In genomic region chr1:74386363-74386713, GRCm38 (mm10) we compare ENCODE assay signal across 9 mouse cellular contexts. TPM values are rescaled to one million over a fixed set of nuclear protein-coding genes. Genes with fewer than 3 reads are reported as not detected.
DNase-seq lines count a peak whose midpoint lies in the region; ATAC-seq and TF ChIP-seq lines count a peak whose summit lies in the region.
"Had no signal": no experiment of that assay in that cellular context is flagged by ENCODE, and none has a peak within 500 bp of the region (broad histone marks: within the 10 kb centered on the region; RNA-seq: fewer than 3 reads in every experiment).

No protein-coding gene starts in this region.

- H3K36me3 ChIP-seq in embryonic facial prominence, embryonic 12.5 days: no peaks in the 10 kb centered on the region
- no peaks in the 10 kb centered on the region for H3K36me3 ChIP-seq in intestine, embryonic 15.5 days
- H3K36me3 ChIP-seq in neural tube, embryonic 12.5 days: no peaks in the 10 kb centered on the region

- TF ChIP-seq CTCF in left cerebral cortex, adult 2 months (IDR thresholded peaks at IDR 0.05): no peak

- no peaks in the 10 kb centered on the region for H3K27me3 ChIP-seq in embryonic facial prominence, embryonic 12.5 days
- no peaks in the 10 kb centered on the region for H3K27me3 ChIP-seq in intestine, embryonic 15.5 days (replicated peaks)
- H3K27me3 ChIP-seq in neural tube, embryonic 12.5 days (replicated peaks): peaks cover 6% of the 10 kb centered on the region

- no peaks in the 10 kb centered on the region for H3K9me3 ChIP-seq in embryonic facial prominence, embryonic 12.5 days
- no peaks in the 10 kb centered on the region for H3K9me3 ChIP-seq in intestine, embryonic 15.5 days
- no peaks in the 10 kb centered on the region for H3K9me3 ChIP-seq in neural tube, embryonic 12.5 days

- WGBS in embryonic facial prominence, embryonic 12.5 days: 50% methylated on average over 7 of the region's 10 CpGs
- whole genome bisulfite sequencing in intestine, embryonic 15.5 days: 54% methylated on average over 7 of the region's 10 CpGs
- WGBS in neural tube, embryonic 12.5 days: 58% methylated on average over 7 of the region's 10 CpGs

- H3K4me1 ChIP-seq in embryonic facial prominence, embryonic 12.5 days: peaks cover 24% of the 10 kb centered on the region
- H3K4me1 ChIP-seq in intestine, embryonic 15.5 days (replicated peaks): peaks cover 34% of the 10 kb centered on the region
- H3K4me1 ChIP-seq in neural tube, embryonic 12.5 days: peaks cover 10% of the 10 kb centered on the region

- H3K9ac ChIP-seq in embryonic facial prominence, embryonic 12.5 days: peak overlapping the region; percentile 51
- H3K9ac ChIP-seq in intestine, embryonic 15.5 days: peak overlapping the region; percentile 69
- H3K9ac ChIP-seq in neural tube, embryonic 12.5 days: peak overlapping the region; percentile 58

- intact Hi-C loops in left cerebral cortex, adult 2 months (cut with DNase I): loop anchor here (2.0 to 5.0 kb wide), 2 partner anchors 74 to 179 kb away; no protein-coding TSS in a partner anchor
- intact Hi-C loops in left cerebral cortex, postnatal 25 days (cut with DNase I): loop anchor here (2.0 kb wide), 1 partner anchor 74 kb away; no protein-coding TSS in a partner anchor
- intact Hi-C loops in left cerebral cortex, postnatal 14 days (cut with DNase I): no loop called here

- peak overlapping the region; percentile 64 for H3K4me3 ChIP-seq in left cerebral cortex, adult 2 months
- peak overlapping the region; percentile 44 for H3K4me3 ChIP-seq in embryonic facial prominence, embryonic 12.5 days
- H3K4me3 ChIP-seq in intestine, embryonic 15.5 days (replicated peaks): peak overlapping the region; percentile 51
- H3K4me3 ChIP-seq in neural tube, embryonic 12.5 days: peak overlapping the region; percentile 61

- peak overlapping the region; percentile 51 for H3K4me2 ChIP-seq in embryonic facial prominence, embryonic 12.5 days (replicated peaks)
- H3K4me2 ChIP-seq in intestine, embryonic 15.5 days (replicated peaks): peak overlapping the region; percentile 81
- H3K4me2 ChIP-seq in neural tube, embryonic 12.5 days (replicated peaks): peak overlapping the region; percentile 72

- DNase-seq in left cerebral cortex, adult 2 months (ENCODE audit: extremely low spot score in 1 of 2, low spot score in 2 of 2): no peak
- DNase-seq in left cerebral cortex, postnatal 25 days (ENCODE audit: low spot score in 2 of 2): no peak
- DNase-seq in left cerebral cortex, postnatal 14 days (ENCODE audit: low spot score in 2 of 2): no peak
- no peak for DNase-seq in c-Kit-positive CD71-positive TER-119-positive erythroid progenitor cells, embryonic 14.5 days (ENCODE audit: low spot score)

- H3K27ac ChIP-seq in left cerebral cortex, adult 2 months: peak overlapping the region; percentile 99
- H3K27ac ChIP-seq in embryonic facial prominence, embryonic 12.5 days: peak overlapping the region; percentile 98
- peak overlapping the region; percentile 100 for H3K27ac ChIP-seq in intestine, embryonic 15.5 days
- H3K27ac ChIP-seq in neural tube, embryonic 12.5 days: peak overlapping the region; percentile 80; the same call in 1 of the 2 replicates

- ATAC-seq in embryonic facial prominence, embryonic 12.5 days (ENCODE audit: insufficient number of reproducible peaks, insufficient read depth, low FRiP score, low TSS enrichment): no peak
- ATAC-seq in intestine, embryonic 15.5 days: no peak
- no peak for ATAC-seq in neural tube, embryonic 12.5 days (ENCODE audit: low FRiP score, low read depth)
- no peak for ATAC-seq in megakaryocyte progenitor cell, adult 5-6 weeks (replicated peaks; ENCODE audit: poor library complexity)

RNA-seq across cellular contexts. Expression of gene Ctdsp1, which starts 5.0 kb away (rescaled TPM):
- 10 to 100 TPM; 21.6 to 25.6 TPM for total RNA-seq in left cerebral cortex, adult 2 months (2021)
- total RNA-seq in left cerebral cortex, postnatal 25 days (2021): 10 to 100 TPM; 22.5 to 27.1 TPM
- polyA plus RNA-seq in embryonic facial prominence, embryonic 12.5 days (2016; fragmentation: Nextera tagmentation; extraction: Ambion mirVana): 75.7 and 78.9 TPM in 2 replicates
- polyA plus RNA-seq in intestine, embryonic 15.5 days (2015; fragmentation: Nextera tagmentation; extraction: Ambion mirVana): 75.4 and 78.7 TPM in 2 replicates
- 29.9 and 31.3 TPM in 2 replicates for polyA plus RNA-seq in neural tube, embryonic 12.5 days (2016; fragmentation: Nextera tagmentation; extraction: Ambion mirVana)
- 79.1 and 89.1 TPM in 2 replicates for total RNA-seq in megakaryocyte progenitor cell, adult 5-6 weeks (2015)
- total RNA-seq in megakaryocyte progenitor cell, adult 5-6 weeks (2017): 33.0 and 33.2 TPM in 2 replicates
- 10 to 100 TPM; 17.7 to 25.5 TPM for total RNA-seq in left cerebral cortex, postnatal 14 days (2021)

RNA-seq across cellular contexts. Expression of gene Slc11a1, which starts 11.3 kb away (rescaled TPM):
- total RNA-seq in left cerebral cortex, adult 2 months (2021): 1 to 10 TPM; 5.0 to 5.4 TPM
- total RNA-seq in left cerebral cortex, postnatal 25 days (2021): 1 to 10 TPM; 3.3 to 4.1 TPM
- polyA plus RNA-seq in embryonic facial prominence, embryonic 12.5 days (2016; fragmentation: Nextera tagmentation; extraction: Ambion mirVana): 4.1 and 5.0 TPM in 2 replicates
- 6.4 and 6.7 TPM in 2 replicates for polyA plus RNA-seq in intestine, embryonic 15.5 days (2015; fragmentation: Nextera tagmentation; extraction: Ambion mirVana)
- polyA plus RNA-seq in neural tube, embryonic 12.5 days (2016; fragmentation: Nextera tagmentation; extraction: Ambion mirVana): 2.1 and 4.1 TPM in 2 replicates
- total RNA-seq in megakaryocyte progenitor cell, adult 5-6 weeks (2015): 2.1 and 3.8 TPM in 2 replicates
- 0.95 and 1.7 TPM in 2 replicates for total RNA-seq in megakaryocyte progenitor cell, adult 5-6 weeks (2017)
- total RNA-seq in left cerebral cortex, postnatal 14 days (2021): 1 to 10 TPM; 3.4 to 4.3 TPM

RNA-seq across cellular contexts. Expression of gene Vil1, which starts 22.8 kb away (rescaled TPM):
- 1 to 10 TPM in 1 of 2 experiments, under 1 TPM in 1; 0.30 to 1.0 TPM for total RNA-seq in left cerebral cortex, adult 2 months (2021)
- total RNA-seq in left cerebral cortex, postnatal 25 days (2021): under 1 TPM; 0.39 to 0.96 TPM
- 0.23 and 0.24 TPM in 2 replicates for polyA plus RNA-seq in embryonic facial prominence, embryonic 12.5 days (2016; fragmentation: Nextera tagmentation; extraction: Ambion mirVana)
- polyA plus RNA-seq in intestine, embryonic 15.5 days (2015; fragmentation: Nextera tagmentation; extraction: Ambion mirVana): 135 and 146 TPM in 2 replicates
- 0.15 and 0.17 TPM in 2 replicates for polyA plus RNA-seq in neural tube, embryonic 12.5 days (2016; fragmentation: Nextera tagmentation; extraction: Ambion mirVana)
- not detected in 2 replicates for total RNA-seq in megakaryocyte progenitor cell, adult 5-6 weeks (2015)
- total RNA-seq in megakaryocyte progenitor cell, adult 5-6 weeks (2017): not detected in 2 replicates
- total RNA-seq in left cerebral cortex, postnatal 14 days (2021): 1 to 10 TPM in 1 of 2 experiments, under 1 TPM in 1; 0.64 to 1.1 TPM
- total RNA-seq: granulocyte monocyte progenitor cell, adult 5-6 weeks had no signal

RNA-seq across cellular contexts. Expression of gene Catip, which starts 24.4 kb away (rescaled TPM):
- 1 to 10 TPM in 1 of 2 experiments, under 1 TPM in 1; 0.54 to 1.9 TPM for total RNA-seq in left cerebral cortex, adult 2 months (2021)
- total RNA-seq in left cerebral cortex, postnatal 25 days (2021): under 1 TPM; 0.55 to 0.80 TPM
- 0.93 and 0.98 TPM in 2 replicates for polyA plus RNA-seq in embryonic facial prominence, embryonic 12.5 days (2016; fragmentation: Nextera tagmentation; extraction: Ambion mirVana)
- polyA plus RNA-seq in intestine, embryonic 15.5 days (2015; fragmentation: Nextera tagmentation; extraction: Ambion mirVana): 0.39 and 0.53 TPM in 2 replicates
- polyA plus RNA-seq in neural tube, embryonic 12.5 days (2016; fragmentation: Nextera tagmentation; extraction: Ambion mirVana): 0.25 and 0.75 TPM in 2 replicates
- total RNA-seq in megakaryocyte progenitor cell, adult 5-6 weeks (2015): 0.37 TPM in 1 of 2 replicates, not detected in the other
- total RNA-seq in megakaryocyte progenitor cell, adult 5-6 weeks (2017): not detected in 2 replicates
- total RNA-seq in left cerebral cortex, postnatal 14 days (2021): 1 to 10 TPM in 1 of 2 experiments, under 1 TPM in 1; 0.75 to 1.9 TPM
- total RNA-seq: granulocyte monocyte progenitor cell, adult 5-6 weeks had no signal
